Mouse (Mus musculus) cerebellum, adult 2 months (tissue): Measurements from ENCODE around the gene Tmc7. TPM values are rescaled to one million over a fixed set of nuclear protein-coding genes. Genes with fewer than 3 reads are reported as not detected.
A peak's percentile ranks its signal among the peaks of the same experiment; 100 is the strongest.

Experiments used
- DNase-seq, 2 experiments: peaks; one replicate each; pipeline ENCODE4 v3.0.0; 2021
- H3K27ac ChIP-seq: fragments of 200-500 bp; 2 replicates; pipeline ENCODE4 v1.5.1; 2012; ENCODE audit warnings: low read length, control low read depth, inconsistent platforms; ENCODE audit not compliant: insufficient read depth
- H3K27me3 ChIP-seq: fragments of 200-500 bp; 2 replicates; pipeline ENCODE4 v1.6.1; 2012; ENCODE audit warnings: inconsistent platforms, mild to moderate bottlenecking, low read length, moderate library complexity; ENCODE audit not compliant: control insufficient read depth, insufficient read depth
- H3K4me1 ChIP-seq: fragments of 200-500 bp; 2 replicates; pipeline ENCODE4 v1.6.1; 2011; ENCODE audit warnings: low read length; ENCODE audit not compliant: control insufficient read depth, insufficient read depth
- H3K4me3 ChIP-seq: fragments of 200-500 bp; replicated peaks from 2 replicates; pipeline ENCODE3; 2011; ENCODE audit warnings: mild to moderate bottlenecking, low read depth, low read length, control low read depth; ENCODE audit not compliant: insufficient read depth
- CTCF ChIP-seq: fragments of 200-500 bp; IDR thresholded peaks from 2 replicates; pipeline ENCODE4 v1.5.1; 2011; ENCODE audit warnings: low read depth, mild to moderate bottlenecking, control low read depth, low read length, moderate library complexity, borderline replicate concordance; ENCODE audit not compliant: insufficient read depth
- POLR2A ChIP-seq: fragments of 200-500 bp; IDR thresholded peaks from 2 replicates; pipeline ENCODE4 v1.6.1; 2011; ENCODE audit warnings: low read length, control low read depth, borderline replicate concordance; ENCODE audit not compliant: insufficient read depth
- WGBS: fragments of 180-500 bp; shearing (Covaris S2); methylation state at CpG from one replicate; pipeline ENCODE4 v1.1.7; 2018; 5-methylcytosine and 5-hydroxymethylcytosine counted together
- polyA plus RNA-seq: library from polyadenylated mRNA; depleted of rRNA; stranded (reverse); fragments of >200 nt; gene quantifications from 2 replicates; pipeline ENCODE4 v1.2.3, GENCODE M21; 2012

Gene Tmc7
- polyA plus RNA-seq, 1 experiment, result 16.7 TPM

DNA sequence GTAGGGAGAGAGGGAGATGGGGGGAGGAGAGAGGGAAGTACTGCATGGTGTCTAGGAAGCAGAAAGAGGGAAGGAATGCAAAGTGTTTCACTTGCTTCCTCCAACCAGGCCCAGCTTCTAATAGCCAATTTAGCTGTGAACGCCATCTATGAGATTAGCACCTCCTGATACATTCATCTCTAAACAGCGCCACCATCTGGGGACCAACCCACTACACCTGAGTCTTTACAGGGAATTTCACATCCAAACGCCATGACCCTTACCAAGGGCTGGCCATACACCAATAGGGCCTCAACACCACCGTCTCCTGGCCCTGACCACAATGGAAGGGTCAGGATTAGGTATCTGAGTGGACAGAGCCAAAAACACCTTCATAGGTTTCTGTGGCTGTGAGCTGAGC lies 30.7 kb downstream of the Tmc7 start:
- Histone ChIP-seq H3K27me3 (no peaks in the 10 kb centered on the region), H3K4me3 (no peak overlapping the region), H3K27ac (no peak overlapping the region), H3K4me1 (no peaks in the 10 kb centered on the region)
- no peak for DNase-seq
- 76% methylated on average over 4 of the region's 4 CpGs for WGBS
- TF ChIP-seq POLR2A (no peak), CTCF (no peak)

DNA sequence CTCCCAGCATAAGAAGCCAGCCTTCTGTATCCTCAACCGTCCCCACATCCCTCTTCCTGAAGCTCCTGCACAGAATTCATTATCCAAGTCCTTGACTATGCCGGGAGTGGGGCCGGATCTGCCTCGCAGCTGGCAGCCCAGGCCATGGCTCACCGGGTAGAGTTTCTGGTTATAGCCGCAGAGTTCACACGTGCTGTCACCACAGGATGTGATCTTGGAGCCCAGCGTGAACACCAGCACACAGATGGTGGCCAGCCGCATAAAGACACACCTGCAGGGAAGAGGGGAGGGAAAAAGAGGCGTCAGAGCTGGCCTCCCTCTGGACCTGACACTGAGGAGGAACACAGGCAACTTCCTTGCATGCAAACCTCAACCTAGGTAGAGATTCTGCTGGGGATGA lies 37.1 kb downstream of the Tmc7 start:
- WGBS, result 49% methylated on average over 10 of the region's 10 CpGs

DNA sequence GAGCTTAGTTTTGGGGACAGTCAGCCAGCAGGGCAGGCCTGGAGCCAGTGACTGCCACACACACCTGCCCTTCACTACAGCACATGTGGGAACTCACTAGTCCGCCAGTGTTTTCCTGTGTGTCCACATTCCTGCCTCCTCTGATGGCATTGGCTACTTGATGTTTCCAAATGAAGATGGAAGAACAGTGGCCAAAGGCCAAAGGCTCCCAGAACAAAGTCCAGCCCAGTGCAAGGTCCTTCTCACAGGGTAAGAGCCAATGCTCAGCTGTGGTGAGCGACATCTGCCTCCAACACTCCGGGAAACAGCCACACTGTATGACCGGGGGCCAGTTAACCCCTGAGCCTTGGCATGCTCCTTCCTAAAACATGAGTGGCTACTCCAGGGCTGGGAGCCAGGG lies 40.4 kb downstream of the Tmc7 start:
- WGBS, result 39% methylated on average over 4 of the region's 4 CpGs
- TF ChIP-seq CTCF (no peak), POLR2A (no peak)
- DNase-seq, result no peak

More for the DNA sequence above, 37.1 kb downstream of the Tmc7 start:
- DNase-seq, result no peak
- TF ChIP-seq CTCF, result no peak
- no peak for TF ChIP-seq POLR2A
- Histone ChIP-seq H3K4me1 (0 out of 2 replicates have a peak, but pooled peaks cover 5% of the 10 kb centered on the region), H3K4me3 (no peak overlapping the region), H3K27ac (no peak overlapping the region), H3K27me3 (no peaks in the 10 kb centered on the region)

DNA sequence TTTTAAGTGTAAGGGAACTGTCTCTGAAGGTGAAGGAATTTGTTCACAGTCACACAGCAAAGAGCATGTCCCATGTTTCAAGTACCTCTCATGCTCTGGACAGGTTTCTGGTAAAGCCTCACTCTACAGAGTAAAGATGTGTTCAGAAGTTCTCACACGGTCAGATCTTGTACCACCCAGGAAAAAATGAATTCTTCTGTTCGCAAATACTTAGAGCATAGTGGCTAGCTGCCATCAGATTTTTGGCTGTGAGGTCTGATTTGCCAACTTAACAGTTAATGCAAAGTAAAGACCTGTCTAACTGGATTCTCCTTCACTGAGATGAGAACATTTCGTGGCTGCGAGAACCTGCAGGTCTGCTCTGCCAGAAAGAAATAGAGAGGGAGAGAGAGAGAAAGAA lies 49.5 kb downstream of the Tmc7 start:
- TF ChIP-seq CTCF (no peak), POLR2A (no peak)
- H3K27me3 ChIP-seq, result no peaks in the 10 kb centered on the region
- WGBS, result 71% methylated on average over 4 of the region's 4 CpGs
- H3K4me3 ChIP-seq, result no peak overlapping the region
- H3K4me1 ChIP-seq, result no peaks in the 10 kb centered on the region
- H3K27ac ChIP-seq, result no peak overlapping the region
- no peak for DNase-seq

More for the DNA sequence above, 40.4 kb downstream of the Tmc7 start:
- H3K27ac ChIP-seq, result no peak overlapping the region
- H3K27me3 ChIP-seq, result no peaks in the 10 kb centered on the region
- no peak overlapping the region for H3K4me3 ChIP-seq
- 0 out of 2 replicates have a peak, but pooled peaks cover 5% of the 10 kb centered on the region for H3K4me1 ChIP-seq

DNA sequence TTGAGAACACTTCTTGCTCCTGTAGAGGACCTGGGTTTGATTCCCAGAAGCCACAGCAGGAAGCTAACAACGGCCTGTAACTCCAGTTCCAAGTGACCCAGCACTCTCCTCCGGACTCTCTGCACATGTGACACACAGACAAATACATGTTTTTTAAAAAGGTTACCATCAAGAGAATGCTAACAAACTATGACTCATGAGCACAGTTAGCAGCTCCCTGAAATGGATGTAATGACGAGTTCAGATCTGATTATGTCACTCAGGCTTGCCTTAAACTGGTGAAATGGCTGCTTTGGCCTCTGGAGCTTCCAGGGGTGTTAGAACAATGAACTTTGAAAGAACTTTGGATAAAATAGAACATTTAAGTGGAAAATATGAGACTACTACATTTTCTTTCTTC lies 50.2 kb downstream of the Tmc7 start:
- WGBS, result 66% methylated on average over 3 of the region's 3 CpGs
- TF ChIP-seq CTCF (no peak), POLR2A (no peak)
- H3K4me1 ChIP-seq, result no peaks in the 10 kb centered on the region
- no peak overlapping the region for H3K4me3 ChIP-seq
- H3K27ac ChIP-seq, result no peak overlapping the region
- H3K27me3 ChIP-seq, result no peaks in the 10 kb centered on the region
- no peak for DNase-seq

DNA sequence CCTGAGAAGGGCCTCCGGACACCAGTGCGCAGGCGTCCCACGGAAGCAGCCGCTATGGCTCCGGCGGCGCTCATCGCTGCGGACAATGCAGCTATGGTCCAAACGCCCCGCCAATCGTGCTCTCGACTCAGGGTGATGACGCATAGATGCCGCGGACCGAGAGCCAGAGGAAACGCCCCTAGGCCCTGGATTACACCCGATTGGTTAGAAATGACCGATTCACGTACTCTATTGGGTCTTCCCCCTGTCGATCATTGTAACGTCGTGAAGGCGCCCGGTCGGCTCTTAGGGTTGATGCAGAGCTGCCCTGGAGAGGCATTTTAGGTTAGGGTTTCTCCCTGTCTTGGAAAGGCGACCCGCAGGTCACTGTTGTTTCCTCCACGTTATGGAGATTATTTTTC lies 51.4 kb downstream of the Tmc7 start, which contains the start of gene Coq7:
Gene Coq7 (minus strand): TSS at position 179 of the 401 bp plus-strand sequence.
- TF ChIP-seq CTCF (no peak), POLR2A (peak; percentile 91; the same call in 1 of the 2 replicates)
- under 1% methylated on average over 31 of the region's 31 CpGs for WGBS

GRCm38 (mm10) chr7:118532519-118533177 lies 51.9 kb downstream of the Tmc7 start:
- DNase-seq, result peak; percentile 97 to 98
- TF ChIP-seq CTCF (no peak), POLR2A (0 out of 2 replicates have a peak, but pooled peaks have one; percentile 22)
- Histone ChIP-seq H3K27ac (peak overlapping the region; percentile 100), H3K4me3 (peak overlapping the region; percentile 74), H3K4me1 (no peaks in the 10 kb centered on the region), H3K27me3 (no peaks in the 10 kb centered on the region)
- under 1% methylated on average over 36 of the region's 36 CpGs for WGBS

More for the DNA sequence above, 51.4 kb downstream of the Tmc7 start, which contains the start of gene Coq7:
- H3K27ac ChIP-seq, result peak within 1 kb of the TSS; percentile 100
- peak; percentile 96 to 97 for DNase-seq
- no peaks in the 10 kb centered on the region for H3K27me3 ChIP-seq
- no peaks in the 10 kb centered on the region for H3K4me1 ChIP-seq
- peak within 1 kb of the TSS; percentile 74 for H3K4me3 ChIP-seq

GRCm38 (mm10) chr7:118526967-118527366 lies 57.6 kb downstream of the Tmc7 start:
- Histone ChIP-seq H3K4me3 (no peak overlapping the region), H3K27me3 (no peaks in the 10 kb centered on the region), H3K4me1 (no peaks in the 10 kb centered on the region), H3K27ac (no peak overlapping the region)
- TF ChIP-seq CTCF (no peak), POLR2A (no peak)
- DNase-seq, result no peak
- WGBS, result 83% methylated on average over 4 of the region's 4 CpGs
